8 mouse cellular contexts compared by ENCODE assay signal in the genomic region with DNA sequence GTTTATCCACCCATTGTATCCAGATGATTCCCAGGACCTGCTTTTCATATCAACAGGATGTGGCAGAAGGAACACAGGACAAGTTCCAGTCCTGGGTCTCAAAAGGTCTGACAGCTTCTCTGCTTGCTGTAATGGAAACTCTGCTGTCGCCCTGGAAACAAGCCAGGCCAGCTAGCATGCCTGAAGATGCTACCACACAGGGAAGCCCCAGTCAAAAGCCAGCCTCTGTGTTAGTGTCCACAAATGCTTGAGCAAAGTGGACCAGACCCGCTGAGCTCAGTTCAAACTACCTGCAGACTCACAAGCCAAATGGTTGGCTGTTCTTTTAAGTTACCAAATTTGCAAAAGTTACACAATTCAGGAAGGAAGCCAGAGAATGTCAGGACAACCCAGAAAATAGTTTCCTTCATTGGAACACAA.
A peak's percentile ranks its signal among the peaks of the same experiment; 100 is the strongest.
DNase-seq lines count a peak whose midpoint lies in the region; ATAC-seq and TF ChIP-seq lines count a peak whose summit lies in the region.

No protein-coding gene starts in this region.

- no peak overlapping the region for H3K27ac ChIP-seq in liver, adult 2 months (replicated peaks; ENCODE audit: insufficient read depth, low read depth, low read length)
- H3K27ac ChIP-seq in forebrain, embryonic 13.5 days = no peak overlapping the region

- peak; percentile 57 for DNase-seq in liver, adult 2 months (ENCODE audit: extremely low read depth, low read depth, low spot score)
- no peak for DNase-seq in liver
- DNase-seq in gastrocnemius, adult 18-20 months (ENCODE audit: low spot score) = peak; percentile 43
- DNase-seq in heart, postnatal 4 days = peak; percentile 75
- peak; percentile 77 for DNase-seq in lung, postnatal 14 days
- no peak for DNase-seq in yolk sac, embryonic 10.5 days (ENCODE audit: low spot score)
- DNase-seq in urinary bladder, postnatal 4 days (ENCODE audit: low spot score in 2 of 2) = no peak

- H3K4me3 ChIP-seq in liver, adult 2 months (ENCODE audit: insufficient read depth, low read depth, low read length) = no peak overlapping the region
- no peak overlapping the region for H3K4me3 ChIP-seq in forebrain, embryonic 13.5 days

- no peaks in the 10 kb centered on the region for H3K36me3 ChIP-seq in liver, adult 2 months (ENCODE audit: control insufficient read depth, insufficient read depth, low read length)
- no peaks in the 10 kb centered on the region for H3K36me3 ChIP-seq in forebrain, embryonic 13.5 days (ENCODE audit: poor library complexity, severe bottlenecking)

- WGBS in liver, adult 2 months = 29% methylated on average over 2 of the region's 2 CpGs
- WGBS in forebrain, embryonic 13.5 days = 51% methylated on average over 2 of the region's 2 CpGs

- H3K4me1 ChIP-seq in liver, adult 2 months (ENCODE audit: control insufficient read depth, insufficient read depth, low read length) = no peaks in the 10 kb centered on the region
- peaks cover 20% of the 10 kb centered on the region for H3K4me1 ChIP-seq in forebrain, embryonic 13.5 days

- ATAC-seq in forebrain, embryonic 13.5 days = no peak

- H3K9ac ChIP-seq in liver, adult 2 months (ENCODE audit: low read depth, low read length) = no peak overlapping the region
- H3K9ac ChIP-seq in forebrain, embryonic 13.5 days = no peak overlapping the region

- H3K9me3 ChIP-seq in forebrain, embryonic 13.5 days (replicated peaks) = no peaks in the 10 kb centered on the region

- H3K4me2 ChIP-seq in forebrain, embryonic 13.5 days = no peak overlapping the region

- TF ChIP-seq CTCF in liver, adult 2 months (IDR thresholded peaks at IDR 0.05; ENCODE audit: low read depth, low read length) = no peak

- H3K27me3 ChIP-seq in liver, adult 2 months (ENCODE audit: control insufficient read depth, insufficient read depth, low read length) = no peaks in the 10 kb centered on the region
- no peaks in the 10 kb centered on the region for H3K27me3 ChIP-seq in forebrain, embryonic 13.5 days

- H3K79me2 ChIP-seq in liver, adult 2 months (ENCODE audit: control insufficient read depth, insufficient read depth, low read length) = no peaks in the 10 kb centered on the region

- no peak for TF ChIP-seq POLR2A in liver, adult 2 months (IDR thresholded peaks at IDR 0.05; ENCODE audit: extremely low read depth, insufficient read depth, low read length)

Comparison
In these comparisons a context has a peak if more than half of its experiments do, and no peak if none do; other contexts are left out.
1. DNase-seq: peak in liver, adult 2 months (single experiment), gastrocnemius, adult 18-20 months (single experiment), heart, postnatal 4 days (single experiment) and lung, postnatal 14 days (single experiment); none in liver (single experiment), yolk sac, embryonic 10.5 days (single experiment) and urinary bladder, postnatal 4 days (0 of 2).